Mouse (Mus musculus): ENCODE measurements at regions not wholly inside any gene's neighbourhood (a gene's known extent, or its start where the extent isn't known, plus 50 kb on each side); places are given as distances from the start of the nearest gene placed in this dataset.

DNA sequence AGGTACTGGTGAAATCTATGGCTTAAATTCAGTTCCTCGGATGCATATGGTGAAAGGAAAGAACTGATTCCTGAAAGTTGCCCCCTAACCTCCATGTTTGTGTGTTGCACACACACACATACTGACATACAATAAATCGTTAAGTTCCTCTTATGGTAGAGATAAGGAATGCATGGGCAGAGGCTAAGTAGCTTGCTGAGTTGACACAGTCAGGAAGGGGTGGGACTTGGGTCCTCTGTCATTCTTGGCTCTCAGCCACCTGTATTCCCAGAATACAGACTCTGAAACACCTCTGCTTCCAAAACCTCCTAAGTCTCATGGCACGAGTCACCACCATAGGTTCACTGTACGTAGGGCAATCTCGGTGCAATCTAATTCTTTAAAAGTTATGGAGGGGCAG, 70.0 kb upstream of the Tgfbr2 start:
- TF ChIP-seq CTCF (IDR thresholded peaks at IDR 0.05; ENCODE audit: insufficient read depth, low read length) (no peak), POLR2A (IDR thresholded peaks at IDR 0.05; ENCODE audit: borderline replicate concordance, extremely low read depth, low read depth, low read length) (no peak)

All from lung, adult 2 months (tissue).